Mouse (Mus musculus) R1 (cell line): ENCODE results near the gene Gm20388.
A peak's percentile ranks its signal among the peaks of the same experiment; 100 is the strongest.

Source experiments
- DNase-seq: peaks from one replicate; pipeline ENCODE4 v3.0.0-alpha.2; 2018; ENCODE audit warnings: low read depth, low spot score

Gene Gm20388

GRCm38 (mm10) chr8:124275377-124276071, 4364.9 kb downstream of the Gm20388 start:
- DNase-seq, result no peak

DNA sequence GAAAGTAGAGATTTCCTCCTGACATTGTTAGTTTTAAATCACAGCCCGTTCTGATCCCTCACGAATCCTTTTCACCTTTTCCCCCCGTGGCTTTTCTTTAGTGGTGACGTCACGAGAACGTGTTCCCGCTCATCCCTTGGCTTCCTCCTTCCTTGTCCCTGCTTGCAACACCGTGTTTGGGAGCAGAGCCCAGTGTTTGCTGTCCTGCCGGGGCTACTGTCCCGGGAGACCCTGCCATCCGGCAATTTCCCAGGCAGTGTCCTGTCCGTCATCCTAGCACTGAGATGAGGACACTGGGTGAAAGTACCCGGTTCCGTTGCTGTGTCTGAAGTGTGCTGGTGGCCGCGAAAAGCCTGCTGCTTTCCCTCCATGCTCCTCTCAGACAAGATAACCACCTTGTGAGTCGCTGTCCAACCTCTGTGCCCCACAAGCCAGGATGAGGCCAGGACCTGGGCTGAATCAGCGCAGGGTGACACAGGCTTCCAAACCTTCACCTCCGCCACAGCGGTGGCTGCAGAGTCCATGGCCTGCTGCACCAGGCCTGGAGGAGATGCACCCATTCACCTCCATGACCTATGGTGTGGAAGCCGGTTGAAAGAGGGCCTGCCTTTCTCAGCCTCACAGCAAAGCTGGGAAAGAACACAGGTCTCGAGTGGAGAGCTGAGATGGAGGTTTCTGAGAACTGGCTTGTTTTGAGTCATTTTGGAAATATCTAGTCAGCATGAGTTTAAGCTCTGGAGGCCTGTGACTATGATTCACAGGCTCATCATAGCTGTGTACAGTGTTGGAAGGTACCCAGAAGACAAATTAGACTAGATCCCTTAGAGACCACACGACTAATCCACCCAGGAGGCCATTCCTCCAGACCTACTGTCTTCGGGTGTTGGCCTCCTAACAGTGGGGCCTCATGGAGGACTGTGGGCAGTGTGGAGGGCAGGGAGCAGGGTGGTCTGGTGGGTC, 4367.6 kb downstream of the Gm20388 start:
- DNase-seq, result peak; percentile 69

DNA sequence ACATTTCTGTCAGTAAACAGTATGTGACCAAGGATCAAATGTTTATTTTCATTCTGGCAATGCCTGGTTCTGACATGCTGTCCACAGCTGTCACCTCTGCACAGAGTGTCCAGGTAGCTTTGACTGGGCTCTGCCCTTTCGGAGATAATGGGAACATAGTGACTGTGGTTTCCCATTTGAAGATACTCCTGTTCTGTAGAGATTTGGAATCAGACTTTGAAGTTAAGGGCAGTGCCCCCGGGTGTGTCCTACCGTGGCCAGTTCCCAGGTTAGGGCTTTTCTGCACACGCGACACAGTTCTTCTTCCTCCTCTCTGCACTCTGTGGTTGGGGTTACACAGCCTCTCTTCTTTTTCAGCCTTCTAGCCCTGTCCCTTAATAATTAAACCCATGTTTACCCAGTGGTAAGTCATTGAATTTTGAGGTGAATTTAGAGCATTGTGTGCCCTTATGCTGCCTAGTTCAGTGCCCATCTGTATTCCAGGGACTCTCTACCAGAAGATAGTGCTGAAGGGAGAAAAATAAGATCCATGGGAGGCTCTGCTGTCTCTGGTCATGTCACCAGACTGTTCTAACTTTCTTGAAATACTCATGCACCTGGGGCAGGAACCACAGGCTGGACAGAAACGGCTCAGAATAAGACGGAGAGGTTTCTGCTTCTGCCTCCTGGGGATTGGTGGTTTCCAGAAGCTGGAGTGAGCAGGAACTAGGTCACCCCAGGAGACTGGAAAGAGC, 4368.5 kb downstream of the Gm20388 start:
- no peak for DNase-seq

DNA sequence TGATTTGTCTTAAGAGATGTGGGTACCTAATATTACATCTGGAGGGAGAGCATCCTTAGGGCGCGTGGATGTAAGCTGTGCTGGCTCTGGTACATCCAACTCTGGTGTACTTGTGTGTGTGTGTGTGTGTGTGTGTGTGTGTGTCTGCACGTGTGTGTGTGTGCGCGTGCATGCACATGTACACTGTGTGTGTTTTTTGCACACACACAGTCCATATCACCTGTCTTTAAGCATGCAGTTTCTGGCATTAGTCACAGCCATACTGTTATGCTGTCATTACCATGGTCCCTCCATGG, 4369.0 kb downstream of the Gm20388 start:
- DNase-seq, result no peak

DNA sequence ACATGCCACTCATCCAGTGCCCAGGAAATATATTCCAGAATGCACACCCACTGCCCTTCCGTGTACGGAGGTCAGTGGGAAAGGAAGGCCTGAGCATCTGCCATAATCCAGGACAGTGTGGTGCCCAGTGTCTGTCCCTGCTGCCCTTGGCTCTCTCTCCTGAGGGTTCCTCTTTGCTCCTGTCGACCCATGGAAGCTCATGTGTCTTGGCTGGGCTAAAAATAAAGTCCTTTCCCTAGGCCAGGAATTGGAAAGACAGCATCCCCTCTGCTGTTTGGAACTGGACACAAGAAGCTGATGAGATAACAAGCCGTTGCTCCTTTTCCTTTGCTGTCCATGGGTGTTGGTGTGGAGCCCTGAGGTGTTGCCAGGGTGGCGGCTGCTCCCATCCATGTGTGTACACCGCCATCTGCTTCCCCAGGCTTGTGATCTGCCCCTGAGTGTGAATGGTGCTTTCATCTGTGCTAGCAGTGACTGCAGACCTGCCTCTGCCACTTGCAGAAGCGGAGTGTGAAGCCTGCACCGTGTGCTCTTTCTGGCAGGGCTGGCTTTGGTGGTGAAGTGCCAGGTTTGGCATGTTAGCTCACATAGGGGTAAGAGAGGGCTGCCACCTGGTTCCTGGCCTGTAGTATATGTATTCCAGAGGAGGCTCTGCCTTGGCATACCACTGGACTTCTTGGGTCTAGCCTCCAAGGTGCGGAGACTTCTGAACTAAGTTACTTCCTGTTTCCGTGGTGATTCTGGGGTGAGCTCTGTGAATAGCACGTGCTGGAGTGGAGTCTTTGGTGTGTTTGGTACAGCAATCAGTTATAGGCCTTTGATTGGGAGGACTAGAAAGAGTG, 4371.3 kb downstream of the Gm20388 start:
- DNase-seq, result no peak

DNA sequence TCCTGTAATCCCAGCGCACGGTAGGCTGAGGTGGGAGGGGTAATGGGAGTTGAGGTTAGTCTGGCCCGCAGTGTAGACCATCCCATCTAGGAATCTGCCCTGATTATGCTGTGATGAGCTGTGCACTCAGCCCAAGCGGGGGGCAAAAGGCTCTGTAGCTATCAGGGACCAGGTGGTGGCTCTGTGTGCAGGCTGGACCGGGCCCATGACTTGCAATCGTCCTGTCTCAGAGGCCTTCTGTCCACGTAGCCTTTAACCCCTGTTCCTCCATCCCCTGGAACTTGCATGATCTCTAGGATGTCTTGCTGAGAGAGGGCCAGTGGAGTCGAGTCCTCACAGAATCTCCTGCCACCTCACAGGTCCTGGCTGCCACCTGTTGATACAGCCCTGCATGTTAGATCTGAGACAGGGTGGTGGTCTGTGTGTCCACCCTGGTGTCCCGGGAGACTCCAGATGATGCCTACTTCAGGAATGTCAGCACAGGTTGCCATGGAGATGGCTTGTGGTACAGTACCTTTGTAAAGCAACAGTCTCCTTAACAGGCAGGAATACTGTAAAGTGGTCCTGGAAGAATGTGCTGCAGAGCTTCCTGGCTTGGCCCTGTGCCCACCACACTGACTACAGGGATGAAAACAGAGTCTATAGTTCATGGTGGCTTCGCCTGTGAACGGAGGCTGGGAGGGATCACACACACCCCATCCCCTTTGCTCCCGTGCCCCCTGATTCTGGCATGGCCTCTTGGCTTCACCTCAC, 4372.4 kb downstream of the Gm20388 start:
- DNase-seq, result no peak

DNA sequence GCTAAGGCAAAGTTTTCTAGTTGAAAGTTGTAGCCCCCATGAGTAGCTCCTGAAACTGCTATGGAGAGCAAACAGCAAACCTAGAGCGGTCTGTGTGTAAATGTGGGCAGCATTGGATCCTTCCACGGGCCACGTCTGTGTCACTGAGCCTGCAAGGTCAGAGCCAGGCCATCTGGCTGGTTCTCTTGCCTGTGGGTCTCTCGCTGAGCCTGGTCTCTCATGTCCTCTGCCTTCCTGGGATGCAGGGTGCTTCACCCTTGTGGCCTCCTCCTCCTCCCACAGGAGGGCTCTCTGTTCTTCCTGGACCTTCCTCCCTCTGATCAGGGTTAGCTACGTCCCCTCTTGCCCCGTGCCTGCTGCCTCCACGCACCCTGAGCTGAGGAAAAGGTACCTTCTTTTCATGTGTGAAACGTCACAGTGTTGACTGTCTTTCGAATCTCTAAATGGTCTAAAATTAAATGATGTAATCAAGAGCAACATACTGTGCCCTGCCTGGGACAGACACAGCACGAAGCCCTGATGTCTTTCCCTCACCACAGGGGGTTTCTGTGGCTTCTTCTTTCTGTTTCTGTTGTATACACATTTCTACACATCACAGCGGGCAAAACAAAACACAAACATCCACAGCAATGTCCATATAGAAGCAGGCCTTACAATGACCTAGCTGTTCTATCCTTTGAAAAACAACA, 4373.1 kb downstream of the Gm20388 start:
- DNase-seq, result peak; percentile 44

DNA sequence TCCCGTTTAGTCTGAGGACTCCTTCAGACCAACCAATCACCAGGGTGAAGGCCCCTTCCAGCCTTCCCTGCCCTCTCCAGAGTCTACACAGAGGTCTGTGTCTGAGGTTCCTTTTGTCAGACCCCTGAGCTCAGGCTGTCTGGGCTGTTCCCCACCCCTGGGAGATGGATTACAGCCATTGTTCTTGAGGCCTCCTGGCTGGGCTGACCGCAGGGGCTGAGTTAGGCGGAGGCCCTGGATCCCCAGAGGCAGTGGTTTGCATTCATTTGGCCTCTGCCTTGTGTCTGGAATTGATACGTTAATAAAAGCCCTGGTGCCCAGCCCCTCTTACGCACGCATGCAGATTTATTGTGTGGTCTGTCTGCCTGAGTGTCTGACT, 4373.7 kb downstream of the Gm20388 start:
- DNase-seq, result no peak

DNA sequence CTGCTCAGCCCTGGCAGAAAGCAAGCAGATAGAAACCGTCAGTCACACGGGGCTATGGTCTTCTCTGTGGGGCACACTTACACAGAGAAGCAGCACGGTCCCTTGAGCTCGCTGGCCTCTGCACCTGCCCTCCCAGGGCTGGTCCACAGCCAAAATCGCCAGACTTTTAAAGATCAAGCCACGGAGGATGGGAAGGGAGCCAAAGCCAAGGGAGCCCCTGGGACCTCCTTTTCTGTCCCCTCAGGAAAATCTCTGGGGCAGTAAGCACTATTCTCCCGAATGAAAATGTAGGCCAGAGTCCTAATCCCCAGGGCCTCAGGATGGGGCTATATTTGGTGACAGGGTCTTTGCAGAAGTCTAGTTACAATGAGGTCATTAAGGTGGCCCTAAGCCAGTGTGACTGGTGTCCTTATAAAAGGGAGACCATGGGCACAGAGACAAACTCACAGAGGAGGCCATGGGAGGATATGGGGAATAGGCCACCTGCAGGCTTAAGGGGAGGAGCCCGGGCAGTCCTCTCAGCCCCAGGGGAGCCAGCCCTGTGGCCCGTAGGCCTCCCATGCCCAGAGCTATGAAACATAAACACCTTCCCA, 4374.4 kb downstream of the Gm20388 start:
- DNase-seq, result no peak

GRCm38 (mm10) chr8:124286461-124287124, 4376.0 kb downstream of the Gm20388 start:
- no peak for DNase-seq

GRCm38 (mm10) chr8:124288215-124288864, 4377.7 kb downstream of the Gm20388 start:
- no peak for DNase-seq

DNA sequence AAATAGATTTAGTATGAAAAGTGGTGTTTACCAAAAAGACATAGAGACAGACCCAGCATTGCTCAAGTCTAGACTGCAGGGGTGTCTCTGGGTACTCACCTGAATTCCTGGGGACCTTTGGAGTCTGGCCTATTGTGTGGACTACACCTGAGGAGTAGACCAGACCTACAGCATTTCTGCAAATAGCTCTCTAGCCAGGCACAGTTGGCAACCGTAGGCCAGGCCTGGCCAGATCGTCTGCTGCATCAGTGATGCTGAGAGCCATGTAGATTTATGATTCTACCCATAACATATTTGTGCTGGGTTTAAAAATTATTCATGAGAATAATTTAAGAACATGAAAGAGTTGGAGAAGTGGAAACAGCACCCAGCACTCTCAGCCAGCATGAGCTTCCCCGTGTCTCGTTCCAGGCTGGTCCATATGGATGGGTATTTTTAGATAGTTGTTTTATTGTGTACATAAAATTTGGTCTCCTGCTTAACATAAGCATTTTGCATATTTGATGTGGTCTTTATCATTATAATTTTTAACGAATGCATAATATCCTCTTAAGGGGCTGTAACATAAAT, 4378.9 kb downstream of the Gm20388 start:
- no peak for DNase-seq

DNA sequence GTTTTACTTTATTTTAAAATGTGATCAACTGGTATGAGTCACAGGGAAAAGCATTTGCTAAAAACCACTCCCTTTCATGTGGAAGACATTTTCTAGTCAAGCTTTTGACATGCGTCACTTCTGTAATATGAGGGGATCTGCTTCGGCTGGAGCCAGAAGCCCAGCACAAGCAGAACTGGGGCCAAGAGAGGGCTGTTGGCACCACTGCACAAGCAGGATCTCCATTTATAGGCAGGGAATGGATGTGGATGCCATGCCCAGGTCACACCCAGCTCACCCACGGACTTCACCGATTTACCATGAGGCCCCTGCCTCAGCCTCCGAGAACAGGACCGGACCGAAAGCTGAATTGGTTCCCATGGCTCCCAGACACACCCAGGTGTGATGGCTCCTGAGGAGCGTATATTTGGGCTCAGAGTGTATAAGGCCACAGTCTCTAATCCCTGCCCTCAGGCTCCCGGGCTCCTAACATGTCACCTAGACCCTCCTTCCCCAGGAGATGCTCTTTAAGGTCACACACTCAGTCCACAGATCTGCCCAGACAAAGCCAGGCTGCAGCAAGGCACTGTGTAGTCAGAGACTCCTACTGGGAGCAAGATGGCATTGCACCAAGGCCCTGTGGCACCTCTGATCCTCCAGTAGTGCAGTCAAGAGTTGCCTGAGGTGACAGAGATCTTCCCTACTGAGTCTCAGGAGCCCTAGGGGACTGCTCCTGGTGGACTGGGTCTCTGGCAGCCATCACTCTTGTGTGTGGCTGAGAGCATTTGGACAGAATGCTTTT, 4380.5 kb downstream of the Gm20388 start:
- DNase-seq, result peak; percentile 62

DNA sequence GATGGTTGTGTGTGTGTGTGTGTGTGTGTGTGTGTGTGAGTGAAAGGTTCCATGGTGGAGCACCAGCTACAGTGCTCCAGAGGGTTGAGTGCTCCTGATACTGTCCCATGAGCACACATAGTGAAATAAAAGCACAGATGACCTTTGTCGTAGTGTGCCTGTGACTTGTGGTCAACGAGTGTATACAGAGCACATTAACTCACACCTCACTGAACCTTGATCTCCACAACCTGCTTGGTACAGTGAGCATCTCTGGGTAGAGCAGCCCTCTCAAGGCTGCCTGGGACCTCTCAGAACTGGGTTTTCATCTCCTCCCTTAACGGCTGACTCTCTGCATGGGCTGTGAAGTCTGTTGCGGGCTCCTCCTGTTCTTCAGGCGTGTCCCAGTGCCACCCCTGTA, 4381.1 kb downstream of the Gm20388 start:
- DNase-seq, result no peak

- DNase-seq, result no peak
Measured at GRCm38 (mm10) chr8:124292965-124293364, 4382.3 kb downstream of the Gm20388 start.

- no peak for DNase-seq
Measured at GRCm38 (mm10) chr8:124294425-124294824, 4383.8 kb downstream of the Gm20388 start.

- DNase-seq, result no peak
Measured at GRCm38 (mm10) chr8:124294900-124295299, 4384.3 kb downstream of the Gm20388 start.

GRCm38 (mm10) chr8:124295357-124295756, 4384.7 kb downstream of the Gm20388 start:
- no peak for DNase-seq
